In genomic region chr19:29869526-29869925, GRCm38 (mm10) we compare ENCODE assay signal across 13 mouse cellular contexts. TPM values are rescaled to one million over a fixed set of nuclear protein-coding genes. Genes with fewer than 3 reads are reported as not detected.
"Had no signal": no experiment of that assay in that cellular context is flagged by ENCODE, and none has a peak within 500 bp of the region (broad histone marks: within the 10 kb centered on the region; RNA-seq: fewer than 3 reads in every experiment).

No protein-coding gene starts in this region.

- DNase-seq: gastrocnemius, adult 2 months; gastrocnemius, postnatal 10 days; gastrocnemius, postnatal 36 days; heart, adult 2 months; heart, postnatal 14 days; heart, postnatal 36 days; kidney, adult 11 months; kidney, adult 2 months; kidney, adult 9 months; kidney, postnatal 14 days; kidney, postnatal 36 days; left cerebral cortex, postnatal 4 days had no signal

RNA-seq across cellular contexts. Expression of gene Il33, which starts 55.4 kb away (rescaled TPM):
- total RNA-seq: hematopoietic stem cell, adult 5-6 weeks had no signal
